1 mouse cellular context compared by ENCODE assay signal in genomic region chr2:181722213-181722612, GRCm38 (mm10).
TF ChIP-seq lines count a peak whose summit lies in the region.

No protein-coding gene starts in this region.

TF ChIP-seq in CH12.LX, 34 proteins besides CTCF, POLR2A, EP300 and RAD21:
- TF ChIP-seq SMC3 (IDR thresholded peaks at IDR 0.05; ENCODE audit: low read depth, low read length) (peak; percentile 87), HCFC1 (IDR thresholded peaks at IDR 0.05; ENCODE audit: low read depth, low read length) (no peak), BHLHE40 (IDR thresholded peaks at IDR 0.05; ENCODE audit: low read depth, low read length) (no peak), MAX (IDR thresholded peaks at IDR 0.05; ENCODE audit: low read length) (no peak), ZC3H11A (IDR thresholded peaks at IDR 0.05; ENCODE audit: low read depth, low read length) (peak; percentile 11; the same call in 1 of the 2 replicates), NRF1 (IDR thresholded peaks at IDR 0.05; ENCODE audit: low read depth, low read length) (no peak), UBTF (IDR thresholded peaks at IDR 0.05; ENCODE audit: low read depth, low read length) (no peak), NELFE (IDR thresholded peaks at IDR 0.05; ENCODE audit: low read depth, low read length) (no peak), CHD1 (IDR thresholded peaks at IDR 0.05; ENCODE audit: low read depth, low read length) (no peak), ZMIZ1 (IDR thresholded peaks at IDR 0.05; ENCODE audit: low read depth, low read length) (no peak), MXI1 (IDR thresholded peaks at IDR 0.05; ENCODE audit: low read depth, low read length) (no peak)
